Mouse (Mus musculus) right cerebral cortex, postnatal 25 days (tissue): Measurements from ENCODE around the gene Cdc25b.

Experiments used
- DNase-seq: peaks from one replicate; pipeline ENCODE4 v3.0.0; 2022

Cdc25b gene

DNA sequence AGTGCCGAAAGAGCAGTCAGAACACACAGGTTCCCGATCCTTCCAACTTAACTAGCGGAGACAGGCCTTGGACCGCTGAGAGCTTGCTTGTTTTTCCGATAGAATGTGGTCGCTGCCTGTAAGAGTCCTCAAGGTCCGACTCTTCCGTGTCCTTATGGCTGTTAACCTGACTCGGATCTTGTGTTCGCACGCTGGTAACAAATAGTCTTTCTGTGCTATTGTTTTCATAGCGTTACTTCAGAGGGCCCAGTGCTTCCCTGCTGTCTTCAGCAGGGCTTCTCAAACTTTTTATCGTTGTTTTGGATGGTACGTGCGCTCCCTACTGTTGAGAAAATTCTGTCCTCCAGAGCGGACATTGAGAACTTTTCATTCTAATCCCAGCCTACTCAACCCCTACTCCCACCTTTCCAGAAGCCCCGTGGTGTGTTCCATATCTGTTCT, 26.1 kb upstream of the Cdc25b start:
- DNase-seq = no peak

DNA sequence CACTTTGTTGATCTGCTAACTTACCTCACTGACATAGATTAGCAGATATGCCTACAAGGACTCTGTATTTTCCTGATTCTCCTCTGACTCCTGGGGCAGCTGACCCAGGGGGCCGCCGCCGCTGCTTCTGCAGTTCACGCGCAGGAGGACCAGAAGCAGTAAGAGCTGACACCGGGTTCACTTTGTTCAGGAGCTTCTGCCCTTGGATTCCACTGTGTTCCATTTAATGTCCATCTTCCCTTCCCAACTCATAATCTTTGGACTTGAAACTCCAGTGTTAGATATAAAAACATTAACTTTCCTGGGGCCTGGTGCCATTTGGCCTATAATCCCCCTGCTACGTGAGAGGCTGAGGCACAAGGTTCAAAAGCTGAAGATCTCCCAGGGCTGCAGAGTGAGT, 22.8 kb upstream of the Cdc25b start:
- no peak for DNase-seq

DNA sequence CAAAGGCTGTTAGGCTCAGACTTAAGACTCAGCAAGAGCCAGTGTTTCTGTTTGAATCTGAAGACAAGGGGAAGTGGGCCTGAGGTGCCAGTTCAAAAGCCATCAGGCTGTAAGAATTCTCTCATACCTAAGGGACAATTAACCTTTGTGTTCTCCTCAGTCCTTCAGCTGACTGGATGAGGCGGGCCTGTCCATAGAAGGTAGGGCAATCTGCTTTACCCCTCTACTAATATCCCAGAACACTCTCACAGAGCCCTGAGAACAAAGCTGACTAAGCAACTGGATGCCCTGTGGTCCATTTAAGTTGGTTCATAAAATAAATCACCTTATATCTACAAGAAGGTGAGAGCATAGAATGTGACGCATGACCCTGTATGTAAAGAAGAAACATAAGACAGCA, 20.6 kb upstream of the Cdc25b start:
- DNase-seq = no peak

DNA sequence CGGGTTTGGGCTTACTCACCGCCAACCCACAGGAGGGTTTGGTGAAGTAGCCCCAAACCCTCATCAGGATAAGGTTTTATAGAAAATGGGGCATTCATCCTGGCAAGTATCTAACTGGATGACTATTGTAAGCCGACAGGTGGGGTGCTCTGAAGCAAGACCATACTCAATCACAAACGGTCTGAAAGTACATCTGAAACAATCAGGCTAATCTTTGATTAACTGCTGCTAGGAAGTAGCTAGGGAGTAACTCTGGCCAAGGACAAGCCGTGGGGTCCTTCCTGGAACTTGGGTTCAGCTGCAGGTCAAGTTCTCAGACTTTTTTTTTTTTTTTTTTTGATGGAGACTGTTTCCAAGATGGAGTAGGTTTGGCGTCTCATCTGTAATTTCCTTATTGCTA, 18.8 kb upstream of the Cdc25b start:
- DNase-seq = no peak

DNA sequence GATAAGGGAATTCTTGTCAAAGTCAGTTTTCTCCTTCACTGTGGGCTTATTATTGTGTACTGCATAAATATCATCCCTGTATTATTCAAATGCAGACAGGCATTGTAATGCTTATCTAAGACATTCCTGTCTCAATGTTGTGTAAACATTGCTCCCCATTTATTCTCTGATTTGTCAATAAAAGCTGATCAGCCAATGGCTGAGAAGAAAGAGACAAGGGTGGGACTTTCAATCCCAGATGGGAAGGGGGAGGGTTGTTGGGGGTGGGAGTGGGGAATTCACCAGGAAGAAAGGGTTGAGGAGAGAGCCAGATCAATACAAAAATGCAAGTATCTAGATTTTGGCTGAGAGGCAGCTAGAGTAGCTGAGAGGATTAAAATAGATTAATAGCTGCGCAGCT, 17.8 kb upstream of the Cdc25b start:
- DNase-seq = no peak

DNA sequence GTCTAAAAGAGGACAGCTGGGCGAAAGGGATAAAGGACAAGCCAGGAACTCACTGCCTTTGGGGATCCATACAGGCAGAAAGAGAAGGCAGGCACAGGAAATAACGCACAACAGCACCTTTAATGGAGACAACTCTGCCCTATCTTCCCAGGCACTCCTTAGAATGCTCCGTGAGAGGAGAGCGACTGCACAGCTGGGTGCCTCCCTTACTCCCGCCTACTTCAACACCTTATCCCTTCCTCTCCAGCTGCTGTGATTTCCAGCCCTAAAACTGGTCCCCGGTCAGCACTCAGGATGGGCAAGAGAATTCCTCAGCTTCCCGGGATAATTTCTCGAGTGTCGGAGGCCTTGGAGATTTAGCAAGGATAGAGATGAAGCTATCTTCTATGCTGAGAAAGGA, 15.8 kb upstream of the Cdc25b start:
- DNase-seq = no peak

DNA sequence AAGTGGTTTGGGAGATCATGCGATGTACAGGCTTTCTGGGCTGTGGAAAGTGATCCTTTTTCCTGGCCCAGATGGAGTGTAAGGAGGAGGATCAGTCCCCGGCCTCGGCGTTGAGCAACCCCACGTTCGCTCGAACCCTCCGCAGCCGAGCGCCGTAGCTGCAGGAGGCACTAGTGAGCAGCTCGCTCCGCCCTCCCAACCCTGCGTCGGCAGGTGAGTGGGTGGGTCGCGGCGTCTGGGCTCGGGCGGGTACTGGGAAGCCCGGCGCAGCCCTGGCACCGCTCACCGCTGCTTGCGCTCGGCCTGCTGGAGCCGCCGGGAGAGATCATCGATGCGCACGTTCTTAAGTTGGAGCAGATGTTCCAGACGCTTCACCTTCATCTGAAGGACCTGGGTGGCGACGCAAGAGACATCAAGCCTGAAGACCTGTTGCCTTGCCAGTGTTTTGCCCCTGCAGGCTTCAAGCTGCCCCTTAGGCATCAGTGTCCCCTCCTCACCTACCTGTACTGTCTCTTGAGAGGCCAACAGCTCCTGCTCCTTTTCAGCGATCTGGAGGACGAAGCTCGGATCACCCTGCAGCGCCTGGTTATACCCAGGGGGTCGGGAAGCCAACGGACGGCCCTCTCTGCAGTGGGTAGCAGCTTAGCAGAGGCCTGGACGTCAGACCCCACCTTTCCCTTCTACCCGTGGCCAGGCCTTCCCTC, 15.2 kb upstream of the Cdc25b start:
- DNase-seq = peak; percentile 79

DNA sequence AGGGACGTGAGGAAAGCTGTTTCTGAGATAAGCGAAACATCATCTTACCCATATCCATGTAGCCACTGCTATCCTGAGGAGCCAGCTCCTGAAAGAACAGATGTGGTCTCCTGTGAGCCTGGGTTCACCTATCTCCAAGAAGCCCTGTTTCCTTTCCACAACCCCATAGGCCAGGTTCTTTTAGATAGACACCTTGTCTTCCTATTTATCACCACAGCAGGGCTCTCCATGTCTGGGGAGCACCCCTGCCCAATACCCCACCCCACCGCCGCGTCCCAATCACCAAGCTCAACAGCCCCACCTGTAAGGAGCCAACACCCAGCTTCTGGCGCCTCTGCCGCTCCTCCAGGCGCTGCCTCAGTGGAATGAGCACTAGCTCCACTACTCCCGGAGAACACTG, 14.4 kb upstream of the Cdc25b start:
- DNase-seq = no peak

DNA sequence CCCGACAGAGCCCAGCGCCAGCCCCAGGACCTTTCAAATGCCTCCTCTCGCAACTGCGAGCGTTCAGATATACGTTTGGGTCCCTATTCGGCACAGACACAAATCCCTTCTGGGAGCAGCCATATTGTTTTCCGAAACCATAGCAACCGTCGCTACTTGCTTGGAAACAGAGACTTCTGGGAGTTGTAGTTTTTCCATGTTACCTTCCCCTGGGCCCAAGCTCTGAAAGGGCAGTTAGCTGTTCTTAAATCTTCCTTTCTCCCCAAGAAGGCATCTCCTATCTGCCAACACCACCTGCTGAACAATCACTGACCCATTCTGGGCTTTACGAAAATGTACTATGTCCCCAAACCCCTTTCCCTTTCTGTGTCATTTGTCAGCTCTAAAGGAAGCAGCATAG, 12.0 kb upstream of the Cdc25b start:
- DNase-seq = peak; percentile 61

DNA sequence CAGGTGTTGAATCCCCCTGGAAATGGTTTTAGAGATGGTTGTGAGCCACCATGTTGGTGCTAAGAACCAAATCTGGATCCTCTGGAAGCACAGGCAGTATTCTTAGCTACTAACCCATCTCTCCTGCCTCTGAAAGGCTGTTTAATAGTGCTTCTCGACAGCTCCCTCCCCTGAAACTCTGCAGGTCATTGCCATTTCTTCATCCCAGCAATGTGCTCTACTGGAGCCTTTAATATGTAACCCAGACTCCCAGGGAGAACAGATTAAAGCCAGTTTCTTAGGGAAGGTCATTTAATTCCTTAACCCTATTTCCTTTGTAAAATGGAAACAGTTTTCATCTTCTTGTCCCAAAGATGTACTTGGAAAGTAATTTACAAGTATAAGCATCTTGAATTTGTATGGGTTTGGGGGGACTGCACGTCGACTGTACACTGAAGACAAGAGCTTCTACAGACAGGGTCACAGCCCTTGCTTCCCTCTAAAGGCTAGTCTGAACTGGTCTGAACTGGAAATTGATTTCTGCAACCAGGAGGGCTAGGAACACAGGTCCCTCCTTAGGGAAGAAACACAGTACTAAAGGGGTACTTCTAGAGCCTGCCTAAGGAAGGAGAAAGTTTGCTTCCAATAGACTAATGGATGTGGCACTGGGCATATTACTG, 11.3 kb upstream of the Cdc25b start:
- no peak for DNase-seq

DNA sequence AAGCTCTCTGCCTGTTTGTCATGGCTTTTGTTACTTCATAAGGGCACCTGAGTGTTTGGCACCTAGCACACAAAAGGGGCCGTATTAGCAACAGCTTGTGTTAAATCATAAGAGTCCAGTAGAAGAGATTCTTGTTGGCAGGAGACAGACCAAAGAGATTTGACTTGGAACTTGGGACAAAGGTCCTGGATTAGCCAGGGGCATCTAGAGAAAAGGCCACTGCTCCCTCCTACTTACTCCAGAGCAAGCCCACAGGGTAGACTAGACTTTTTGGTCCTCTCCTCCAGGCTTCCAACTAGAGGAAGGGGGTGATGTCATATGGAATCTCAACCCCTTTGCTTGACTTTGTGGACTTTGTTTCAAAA, 10.8 kb upstream of the Cdc25b start:
- no peak for DNase-seq

DNA sequence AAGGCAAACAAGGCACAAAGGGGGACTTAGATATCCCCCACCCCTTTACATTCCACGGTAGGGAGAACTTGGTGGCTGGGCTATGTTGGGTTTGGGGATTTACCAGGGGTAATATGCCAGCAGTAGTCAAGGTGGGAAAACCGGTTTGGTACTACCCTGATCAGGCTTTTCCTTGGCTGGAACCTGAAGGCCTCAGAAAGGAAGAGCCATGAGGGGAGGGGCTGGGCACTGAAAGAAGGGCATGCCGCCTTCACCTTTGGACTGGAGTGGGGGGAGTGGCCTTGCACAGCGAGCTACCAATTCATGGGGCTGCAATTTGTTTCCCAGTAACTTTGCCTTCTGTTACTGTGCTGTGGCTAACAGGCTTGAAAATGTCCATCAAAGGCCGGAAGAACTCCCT, 10.3 kb upstream of the Cdc25b start:
- DNase-seq = no peak

DNA sequence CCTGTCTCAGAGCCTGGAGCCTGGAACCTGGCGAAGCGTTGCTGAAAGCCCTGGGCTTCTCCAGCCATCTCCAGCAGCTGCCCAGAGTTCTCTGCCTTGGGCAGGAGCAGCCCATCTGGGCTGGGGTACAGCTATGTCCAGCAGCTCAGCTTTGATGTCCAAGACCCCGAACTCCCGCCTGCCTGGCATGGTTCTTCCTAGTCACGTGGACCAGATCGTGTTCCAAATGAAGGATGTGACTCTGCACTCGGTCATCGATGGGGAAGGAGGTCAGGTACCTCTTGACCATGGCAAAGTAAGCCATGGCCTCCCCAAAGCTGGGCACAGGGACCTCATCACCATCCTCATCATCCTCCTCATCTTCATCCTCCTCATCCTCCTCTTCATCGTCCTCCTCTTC, 8.8 kb upstream of the Cdc25b start:
- DNase-seq = no peak

DNA sequence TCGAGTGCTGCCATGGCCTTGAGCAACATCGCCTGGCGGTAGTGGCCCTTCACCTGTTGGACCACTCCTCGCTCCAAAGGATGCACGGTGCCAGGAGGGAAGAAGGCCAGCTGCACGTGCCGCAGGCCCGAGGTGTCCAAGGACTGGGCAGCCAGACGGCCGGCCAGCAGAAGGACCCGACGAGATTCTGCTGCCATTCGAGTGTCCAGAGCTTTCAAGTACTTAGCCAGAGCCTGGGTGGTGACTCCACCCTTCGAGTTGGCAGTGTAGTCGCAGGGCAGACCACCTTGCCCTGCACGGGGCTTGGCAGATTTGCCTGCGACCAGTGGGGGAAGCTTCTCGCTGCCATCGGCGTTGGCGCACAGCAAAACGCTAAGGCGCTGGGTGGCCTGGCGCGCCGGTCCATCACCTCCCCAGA, 7.9 kb upstream of the Cdc25b start:
- no peak for DNase-seq

DNA sequence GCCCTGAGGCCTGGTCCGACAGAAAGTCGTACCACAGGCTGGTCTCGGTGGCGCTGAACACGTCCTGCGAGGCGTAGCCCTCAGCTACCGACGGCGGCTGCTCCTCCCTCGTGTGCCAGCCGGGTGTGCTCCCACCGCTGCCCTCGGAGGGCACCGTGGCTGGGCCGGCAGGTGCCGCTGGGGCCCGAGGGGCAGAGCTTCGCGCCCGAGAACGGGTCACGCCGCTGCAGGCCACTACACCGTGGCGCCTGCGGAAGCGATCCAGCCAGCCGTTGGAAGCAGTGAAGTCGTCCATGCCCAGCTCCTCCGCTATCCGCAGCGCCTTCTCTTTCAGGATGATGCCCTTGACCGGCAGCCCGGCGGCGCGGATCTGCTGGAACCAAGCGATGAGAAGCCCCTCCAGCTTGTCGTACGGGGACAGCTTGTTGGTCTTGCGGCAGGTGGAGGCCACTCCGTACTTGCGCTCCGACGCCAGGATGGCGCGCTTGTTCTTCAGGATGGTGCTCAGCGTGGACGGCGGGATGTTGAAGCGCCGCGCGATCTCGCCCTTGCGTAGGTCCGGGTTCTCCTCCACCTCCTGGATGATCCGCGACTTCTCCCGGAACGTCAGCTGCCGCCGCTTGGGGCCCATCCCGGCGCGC, 7.4 kb upstream of the Cdc25b start:
- DNase-seq = peak; percentile 68

DNA sequence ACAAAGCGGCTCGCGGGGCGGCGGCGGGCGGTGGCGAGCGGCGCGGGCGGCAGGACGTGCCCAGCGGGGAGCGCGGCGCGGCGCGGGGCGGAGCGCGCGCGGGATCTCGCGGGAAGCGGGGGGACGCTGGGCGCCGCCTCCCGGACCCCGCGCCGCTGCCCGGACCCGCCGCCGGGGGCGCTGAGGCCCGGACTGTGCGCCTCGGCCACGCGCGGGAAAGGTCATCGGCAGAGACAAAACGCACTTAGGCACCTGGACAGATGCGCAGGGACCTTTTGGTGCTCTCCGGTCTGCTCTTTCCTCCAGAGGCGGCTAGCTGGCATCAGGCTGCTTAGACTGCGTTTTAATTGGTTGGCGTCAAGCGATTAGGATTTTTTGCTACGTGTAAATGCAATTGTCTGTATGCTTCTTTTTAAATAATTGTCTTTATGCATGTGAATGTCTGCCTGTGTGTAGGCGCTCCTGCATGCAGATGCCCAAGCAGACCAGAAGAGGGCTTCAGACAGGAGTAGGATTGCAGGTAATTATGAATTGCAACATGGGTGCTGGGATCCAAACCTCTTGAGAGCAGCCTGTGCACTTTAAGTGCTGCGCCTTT, 6.7 kb upstream of the Cdc25b start, which contains the start of gene Cenpb:
Gene Cenpb, minus strand, starts transcription at position 78 of the 598 bp plus-strand sequence.
- DNase-seq = peak; percentile 88

DNA sequence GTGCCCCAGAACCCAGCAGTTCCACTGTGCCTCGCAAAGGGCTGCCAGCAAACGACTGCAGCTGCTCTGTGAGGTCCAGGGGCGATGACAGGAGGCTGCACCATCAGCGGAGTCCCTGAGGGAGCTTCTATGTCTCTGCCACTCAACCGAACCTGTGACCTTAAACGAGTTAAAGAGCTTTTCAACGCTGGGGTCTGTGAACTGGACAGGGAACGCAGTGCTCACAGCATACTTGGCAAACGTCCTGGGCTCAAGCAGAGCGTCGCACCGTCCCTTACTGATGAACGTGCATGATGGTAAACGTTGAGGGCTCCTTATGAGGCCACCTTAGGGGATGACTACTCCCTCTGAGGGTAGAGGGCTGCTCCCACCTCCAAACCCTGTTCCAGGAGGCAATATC, 406 bp upstream of the Cdc25b start:
- DNase-seq = no peak

DNA sequence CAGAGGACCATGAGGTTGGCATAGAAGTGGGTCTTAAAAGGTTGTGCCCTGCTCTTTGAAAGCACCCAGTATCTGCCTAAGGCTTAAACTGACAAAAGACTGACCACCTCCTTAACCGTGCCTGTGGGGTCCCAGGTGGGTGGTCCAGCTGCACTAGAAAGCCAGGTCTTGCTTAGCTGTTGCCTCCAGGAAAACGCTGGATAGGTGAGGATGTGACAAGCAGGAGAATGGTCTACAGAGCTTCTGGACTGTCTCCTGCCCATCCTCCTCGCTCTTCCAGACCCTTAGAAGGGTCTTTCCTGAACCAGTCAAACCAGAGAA, 813 bp downstream of the Cdc25b start:
- DNase-seq = no peak

DNA sequence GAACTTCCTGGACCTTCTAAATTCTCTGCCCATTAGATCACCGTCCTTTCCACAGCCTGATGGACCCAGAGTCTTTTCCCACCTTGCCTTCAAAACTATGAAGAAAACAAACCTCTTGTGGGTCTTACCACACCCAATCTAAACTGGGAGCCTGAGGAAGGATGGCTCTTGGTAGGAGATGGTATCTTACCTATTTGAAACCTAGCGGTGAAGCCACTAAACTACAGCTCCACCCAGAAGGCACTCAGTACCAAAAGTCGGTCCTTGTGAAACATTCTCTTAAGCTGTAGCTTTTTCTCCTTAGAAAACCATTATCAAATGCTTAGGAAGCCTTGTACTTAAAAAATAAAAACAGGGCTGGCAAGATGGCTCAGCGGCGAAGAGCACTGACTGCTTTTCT, 1.6 kb downstream of the Cdc25b start:
- no peak for DNase-seq

DNA sequence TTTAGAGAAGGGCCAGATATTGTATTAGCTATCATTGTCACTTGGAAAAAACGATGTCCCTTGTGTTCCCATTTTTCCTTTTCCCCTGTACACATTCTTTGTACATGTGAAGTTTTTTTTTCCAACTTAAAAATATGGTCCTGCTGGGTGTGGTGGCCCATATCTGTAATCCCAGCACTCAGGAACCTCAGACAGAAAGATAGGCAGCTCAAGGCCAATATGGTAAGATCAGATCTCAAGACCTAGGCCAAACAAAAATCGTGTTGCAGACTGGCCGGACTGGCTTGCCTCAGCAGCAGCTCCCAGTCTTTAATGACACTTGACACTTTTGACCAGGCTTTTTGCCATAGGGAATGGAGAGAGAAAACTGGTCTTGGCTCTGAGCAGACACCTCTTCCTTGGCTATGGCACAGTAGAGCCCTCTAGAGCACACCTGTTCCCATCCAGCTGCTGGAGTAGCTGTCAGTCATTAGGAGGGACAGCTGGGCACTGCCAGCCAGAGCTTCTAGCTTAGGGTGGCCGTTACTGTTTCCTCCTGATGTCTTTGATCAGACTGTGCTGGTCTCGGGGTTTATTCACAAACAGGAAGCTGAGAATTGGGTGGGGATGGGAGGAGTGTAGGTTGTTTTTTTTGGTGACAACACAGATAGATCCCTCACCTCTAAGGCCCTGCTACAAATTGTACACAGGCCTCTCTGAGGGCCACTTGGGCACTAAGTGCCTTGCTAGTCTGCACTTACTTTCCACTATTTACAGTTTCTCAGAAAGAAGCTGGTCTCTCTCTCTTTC, 3.0 kb downstream of the Cdc25b start:
- DNase-seq = no peak

DNA sequence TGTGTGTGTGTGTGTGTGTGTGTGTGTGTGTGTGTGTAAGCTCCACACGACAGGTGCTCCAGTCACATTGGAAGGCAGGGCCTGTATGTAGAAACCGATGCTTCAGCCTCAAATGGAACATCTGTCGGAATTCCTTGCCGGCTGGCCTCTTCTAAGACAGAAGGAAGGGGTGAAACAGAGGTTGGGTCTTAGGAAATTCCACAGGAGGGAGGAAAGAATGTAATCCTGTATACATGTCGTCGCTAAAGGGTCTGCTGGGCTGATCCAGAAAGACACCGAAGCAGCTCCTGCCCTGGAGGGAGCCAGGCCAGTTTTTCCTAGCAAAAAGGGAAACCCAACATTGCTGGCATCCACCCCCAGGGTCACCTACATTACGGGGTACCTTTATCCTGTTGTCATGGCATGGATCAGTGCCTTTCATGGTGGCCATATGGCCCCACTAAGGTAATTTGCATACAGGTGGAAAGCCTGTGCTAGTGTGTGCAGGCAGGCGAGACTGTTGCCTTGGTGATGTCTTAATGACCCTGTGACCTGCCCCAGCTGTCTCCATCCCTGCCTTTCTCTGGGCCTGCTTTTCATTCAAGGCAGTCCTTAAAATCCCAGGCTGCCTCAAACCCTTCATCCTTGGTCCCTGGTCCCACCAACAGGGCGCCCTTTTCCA, 3.7 kb downstream of the Cdc25b start:
- no peak for DNase-seq

DNA sequence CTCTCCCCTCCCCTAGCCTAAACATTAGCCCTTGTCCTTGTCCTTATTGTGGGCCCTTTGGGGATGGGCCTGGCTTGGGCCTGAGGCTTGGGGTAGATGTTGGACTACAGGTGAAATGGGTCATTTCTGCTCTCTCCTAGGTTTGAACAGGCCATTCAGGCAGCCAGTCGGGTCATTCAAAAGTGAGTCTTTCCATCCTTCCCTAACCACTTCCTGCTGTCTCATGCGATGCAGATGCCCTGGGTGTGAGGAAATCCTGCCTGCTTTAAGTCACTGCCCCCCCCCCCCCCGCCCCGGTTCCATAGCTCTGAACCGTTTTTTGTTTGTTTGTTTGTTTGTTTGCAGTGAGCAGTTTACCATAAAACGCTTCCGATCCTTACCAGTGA, 4.2 kb downstream of the Cdc25b start:
- DNase-seq = no peak
